Mouse (Mus musculus) cerebellum, adult 9-11 months (tissue): ENCODE measurements around the gene Zfp574.
"Not testable (repeated sequence)": the region's sequence is repeated elsewhere in the genome, so short reads cannot be mapped to it uniquely, and the experiment has no call there.

Source experiments
- DNase-seq: peaks from one replicate; pipeline ENCODE4 v3.0.0; 2022

The Zfp574 gene

DNA sequence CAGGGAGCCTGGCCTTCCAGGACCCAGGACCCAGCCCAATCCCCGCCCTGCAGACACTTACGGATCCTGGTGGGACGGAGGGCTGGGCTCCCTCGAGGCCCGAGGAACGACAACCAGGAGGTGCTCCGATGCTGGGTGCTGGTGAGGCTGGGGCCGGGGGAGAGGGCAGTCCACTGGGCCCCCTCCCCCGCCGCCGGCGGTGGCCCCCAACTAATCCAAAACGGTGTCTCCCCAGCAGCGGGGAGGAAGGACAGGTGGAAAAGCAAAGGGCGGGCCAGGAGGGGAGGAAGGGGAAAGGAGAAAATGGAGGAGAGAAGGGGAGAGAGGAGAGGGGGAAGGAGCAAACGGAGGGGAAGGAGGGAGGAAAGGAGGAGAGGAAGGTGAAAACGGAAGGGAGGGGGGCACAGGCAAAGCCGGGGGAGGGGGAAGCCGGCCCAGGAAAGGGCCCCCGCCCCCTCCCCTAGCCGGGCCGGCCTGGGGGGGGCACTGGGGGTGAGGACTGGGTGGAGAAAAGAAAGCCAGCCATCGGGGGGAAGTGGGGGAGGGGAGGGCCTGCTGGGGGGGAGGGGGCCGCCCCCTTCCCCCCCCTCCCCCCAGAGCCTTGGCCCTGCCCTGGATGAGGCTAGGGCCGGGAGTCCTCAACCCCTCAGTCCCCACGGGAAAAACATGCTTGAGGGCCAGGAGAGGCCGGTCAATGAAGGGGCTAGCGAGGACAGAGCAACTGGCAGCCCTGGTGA lies at the start of gene Zfp574, which contains the start of gene Grik5:
Gene Zfp574, plus strand, starts transcription at position 589 of the 737 bp plus-strand sequence.
Gene Grik5, minus strand, starts transcription at position 368 of the 737 bp plus-strand sequence.
- peak; percentile 68 for DNase-seq

DNA sequence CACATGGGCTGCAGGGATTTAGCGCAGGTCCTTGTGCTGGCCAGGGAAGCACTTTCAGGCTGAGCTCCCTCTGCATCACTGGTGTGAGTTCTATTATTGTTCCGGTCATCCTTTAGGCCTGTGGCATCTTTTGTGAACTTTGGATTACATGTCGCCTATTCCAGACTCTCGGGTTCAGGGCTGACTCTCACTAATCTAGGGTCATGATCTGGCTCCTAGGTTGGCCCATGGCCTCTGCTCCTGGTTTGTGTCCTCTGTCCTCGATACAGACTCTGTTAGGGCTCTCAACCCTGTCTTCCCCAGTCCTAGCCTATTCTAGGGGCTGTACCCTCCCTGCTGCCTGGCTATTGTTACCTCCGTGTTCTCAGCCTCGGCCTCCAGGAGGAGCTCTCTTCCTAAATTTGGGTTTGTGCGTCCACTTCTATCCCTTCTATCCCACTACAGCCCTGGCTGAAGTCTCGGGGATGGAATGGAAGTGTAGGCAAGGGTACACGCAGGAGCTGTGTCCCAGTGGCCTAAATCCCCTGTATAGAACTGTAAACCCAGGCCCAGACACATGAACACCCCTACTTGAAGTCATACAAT lies 46.4 kb upstream of the Zfp574 start:
- no peak for DNase-seq

GRCm38 (mm10) chr7:25026452-25026851 lies 45.9 kb upstream of the Zfp574 start:
- no peak for DNase-seq

DNA sequence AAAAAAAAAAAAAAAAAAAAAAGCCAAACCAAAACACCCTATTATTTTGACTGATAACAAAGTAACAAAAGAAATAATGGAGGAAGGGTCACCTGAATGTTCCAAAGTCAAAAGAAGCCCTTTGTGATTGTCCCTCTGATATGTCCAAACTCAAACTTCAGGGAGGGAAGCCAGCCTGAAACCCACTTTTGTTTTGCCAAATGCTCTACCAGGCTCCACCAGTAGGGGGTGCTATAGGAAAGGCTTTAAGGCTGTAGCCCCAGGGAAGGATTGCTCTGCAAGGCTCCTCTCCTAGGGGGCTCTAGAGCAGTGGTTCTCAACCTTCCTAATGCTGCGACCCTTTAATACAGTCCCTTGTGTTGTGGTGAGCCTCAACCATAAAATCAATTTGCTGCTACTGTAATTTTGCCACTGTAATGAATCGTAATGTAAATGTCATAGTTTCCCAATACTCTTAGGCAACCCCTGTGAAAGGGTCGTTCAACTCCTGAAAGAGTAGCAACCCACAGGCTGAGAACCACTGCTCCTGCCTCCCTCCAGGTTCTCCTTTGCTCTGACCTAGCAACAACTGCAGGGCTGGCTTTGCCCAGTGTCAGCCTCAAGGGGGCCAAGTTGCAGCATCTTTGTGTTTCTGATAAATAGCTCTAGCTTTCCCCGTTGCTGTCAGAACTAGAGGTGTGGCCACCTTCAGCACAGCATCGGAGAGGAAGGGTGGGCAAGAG lies 42.2 kb upstream of the Zfp574 start:
- DNase-seq, result peak; percentile 68

DNA sequence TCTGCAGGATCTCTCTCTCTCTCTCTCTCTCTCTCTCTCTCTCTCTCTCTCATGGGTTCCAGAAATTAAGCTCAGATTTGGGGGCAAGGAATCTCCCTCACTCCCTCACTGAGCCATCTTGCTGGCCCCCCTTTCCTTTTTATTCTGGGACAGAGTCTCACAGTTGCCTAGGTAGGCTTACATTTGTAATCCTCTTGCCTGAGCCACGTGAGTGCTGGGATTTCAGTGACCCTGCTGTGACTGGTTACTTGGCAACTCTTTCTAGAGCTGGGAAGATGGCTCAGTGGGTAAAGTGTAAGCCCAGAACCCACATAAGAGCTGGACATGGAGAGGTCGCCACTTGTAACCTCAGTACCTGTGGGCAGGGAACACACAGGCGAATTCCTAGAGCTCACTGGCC lies 40.8 kb upstream of the Zfp574 start:
- DNase-seq, result no peak

DNA sequence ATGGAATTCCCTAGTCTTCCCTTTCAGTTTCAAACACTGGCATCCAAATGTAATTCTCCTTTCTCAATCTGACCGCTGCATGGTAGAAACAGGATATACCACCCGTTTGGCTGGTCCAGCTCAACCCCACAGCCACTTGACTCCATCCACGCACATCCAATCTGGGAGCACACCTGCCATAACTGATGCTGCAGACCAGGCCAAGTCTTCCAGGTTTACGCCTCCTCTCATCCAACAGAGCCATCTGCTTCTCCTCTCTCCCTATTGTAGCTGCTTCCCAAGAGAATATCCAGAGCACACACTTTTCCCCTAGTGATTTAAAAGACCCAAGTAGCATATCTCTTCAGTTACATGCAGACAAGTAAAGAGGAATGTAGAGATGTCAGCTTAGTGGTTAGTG lies 37.6 kb upstream of the Zfp574 start:
- no peak for DNase-seq

DNA sequence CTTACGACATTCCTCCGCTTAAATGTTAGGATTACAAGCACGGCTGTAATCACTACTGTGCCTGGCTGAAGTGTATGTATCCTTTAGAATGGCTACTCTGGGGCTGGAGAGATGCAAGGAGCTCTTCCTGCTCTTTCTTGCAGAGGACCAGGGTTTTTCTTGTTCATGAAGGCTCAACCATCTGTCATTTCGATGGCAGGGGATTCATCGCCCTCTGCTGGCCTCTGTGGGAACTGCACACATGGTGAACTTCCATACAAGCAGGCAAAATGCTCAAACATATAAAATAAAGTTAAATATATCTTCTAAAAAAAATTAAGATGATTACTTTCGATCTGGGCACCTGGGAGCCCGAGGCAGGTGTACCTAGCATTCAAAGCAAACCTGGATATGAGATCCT lies 36.5 kb upstream of the Zfp574 start:
- DNase-seq, result peak; percentile 79

- DNase-seq, result no peak
Measured at GRCm38 (mm10) chr7:25041921-25042320, 30.4 kb upstream of the Zfp574 start.

- DNase-seq, result not testable (repeated sequence)
Measured at GRCm38 (mm10) chr7:25044599-25044998, 27.8 kb upstream of the Zfp574 start.

DNA sequence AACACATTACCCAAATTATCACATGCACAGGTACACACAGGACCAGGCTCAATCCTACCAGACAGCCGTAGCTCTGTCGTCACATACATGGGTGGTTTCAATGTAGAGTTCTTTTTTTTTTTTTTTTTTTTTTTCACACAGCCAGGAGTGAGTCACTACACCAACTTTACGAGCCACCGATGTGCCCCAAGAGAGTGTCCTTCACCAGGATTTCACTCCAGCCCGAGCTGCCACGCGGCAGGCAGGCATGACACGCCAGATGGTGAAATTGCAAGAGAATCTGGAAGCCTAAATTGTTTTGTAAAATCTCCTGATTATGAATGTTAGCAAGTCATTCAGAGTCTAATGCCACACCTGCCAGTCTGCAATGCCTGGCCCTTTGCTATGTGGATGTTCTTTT lies 25.0 kb upstream of the Zfp574 start:
- no peak for DNase-seq

DNA sequence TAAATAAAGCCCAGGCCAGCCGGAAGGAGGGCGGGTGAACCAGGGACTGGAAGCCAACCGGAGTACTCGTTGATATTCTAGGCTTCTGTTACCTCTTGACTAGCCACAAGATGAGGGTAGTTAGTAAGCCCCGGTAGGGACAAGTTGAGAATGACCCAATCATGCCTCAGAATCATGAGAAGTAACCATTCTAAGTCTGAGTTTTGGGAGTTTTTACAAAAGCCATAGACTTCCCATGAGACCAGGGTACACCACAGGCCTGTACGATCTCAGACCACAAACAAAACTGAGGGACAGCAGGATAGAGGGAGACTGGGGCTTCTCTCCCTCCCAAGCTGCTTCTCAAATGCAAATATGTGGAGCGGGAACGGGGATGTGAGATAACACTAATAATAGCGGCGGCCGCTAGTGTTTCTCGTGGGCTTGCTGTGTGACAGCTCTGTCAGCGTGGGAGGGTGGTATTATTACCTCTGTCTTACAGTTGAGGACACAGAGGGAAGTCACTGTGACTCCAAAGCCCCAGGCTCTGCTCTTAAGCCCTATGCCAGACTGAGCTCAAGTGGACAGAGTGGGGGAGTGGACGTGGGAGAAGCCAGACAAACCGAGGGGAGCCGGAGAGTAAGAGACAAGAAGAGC lies 23.0 kb upstream of the Zfp574 start:
- DNase-seq, result no peak

GRCm38 (mm10) chr7:25052587-25052986 lies 19.8 kb upstream of the Zfp574 start:
- DNase-seq, result no peak

- DNase-seq, result peak; percentile 64
Measured at GRCm38 (mm10) chr7:25056951-25057350, 15.4 kb upstream of the Zfp574 start.

DNA sequence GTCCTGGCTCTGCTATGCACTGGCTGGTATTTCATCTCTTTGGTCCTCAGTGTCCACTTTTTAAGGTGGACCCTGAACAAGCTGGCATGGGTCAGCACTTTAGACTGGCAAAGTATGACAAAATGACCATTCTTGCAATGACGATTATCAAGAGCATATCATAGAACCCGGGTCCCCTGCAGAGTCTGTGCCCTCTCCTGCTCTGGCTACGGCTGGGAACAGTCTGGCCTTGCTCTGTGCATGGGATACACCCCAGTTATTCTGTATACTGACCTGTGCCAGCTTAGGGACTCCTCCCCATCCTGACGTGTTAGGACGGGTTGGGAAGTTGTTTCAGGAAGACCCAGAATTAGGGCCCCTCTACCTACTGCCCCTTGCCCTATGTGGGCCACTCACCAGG lies 14.5 kb upstream of the Zfp574 start:
- DNase-seq, result no peak

- no peak for DNase-seq
Measured at GRCm38 (mm10) chr7:25058394-25058793, 14.0 kb upstream of the Zfp574 start.

DNA sequence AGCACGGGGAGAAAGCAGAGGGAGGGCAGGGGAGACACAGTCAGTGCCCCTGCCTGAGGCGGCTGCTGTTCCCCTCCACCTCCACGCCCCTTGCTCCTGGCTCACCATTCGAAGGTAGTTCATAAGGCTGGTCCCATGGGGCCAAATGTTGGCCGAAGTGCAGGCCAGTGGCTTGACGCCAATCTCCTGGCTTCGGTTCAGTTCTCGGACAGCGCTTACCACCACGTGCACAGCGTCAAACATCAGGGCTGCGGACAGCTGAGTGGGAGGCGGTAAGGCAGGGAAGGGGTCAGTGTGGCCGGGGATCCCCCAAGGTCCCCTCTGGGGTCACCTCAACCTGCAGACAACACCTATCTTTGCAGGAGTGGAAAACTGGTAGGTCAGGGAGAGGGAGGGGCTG lies 13.5 kb upstream of the Zfp574 start:
- DNase-seq, result no peak

GRCm38 (mm10) chr7:25063346-25063745 lies 9.0 kb upstream of the Zfp574 start:
- no peak for DNase-seq

DNA sequence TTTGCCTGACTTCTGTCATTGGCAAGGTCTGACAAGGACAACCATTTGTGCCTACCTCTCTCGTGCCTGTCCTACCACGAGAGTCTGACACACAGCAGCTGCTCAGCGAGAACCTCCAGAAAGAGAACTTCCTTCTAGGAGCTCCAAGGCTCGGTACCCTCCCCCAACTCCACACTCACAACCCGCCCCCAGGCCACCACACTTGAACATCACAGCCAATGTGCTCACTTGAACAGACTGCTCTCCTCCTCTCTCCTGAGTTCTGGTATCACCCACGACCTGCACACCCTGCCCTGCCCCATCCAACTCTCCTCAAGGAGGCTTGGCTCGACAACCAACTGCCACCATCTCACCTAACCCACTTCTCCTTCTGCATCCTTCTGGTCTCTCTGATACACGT lies 8.5 kb upstream of the Zfp574 start:
- no peak for DNase-seq

GRCm38 (mm10) chr7:25067338-25067737 lies 5.0 kb upstream of the Zfp574 start:
- DNase-seq, result no peak

DNA sequence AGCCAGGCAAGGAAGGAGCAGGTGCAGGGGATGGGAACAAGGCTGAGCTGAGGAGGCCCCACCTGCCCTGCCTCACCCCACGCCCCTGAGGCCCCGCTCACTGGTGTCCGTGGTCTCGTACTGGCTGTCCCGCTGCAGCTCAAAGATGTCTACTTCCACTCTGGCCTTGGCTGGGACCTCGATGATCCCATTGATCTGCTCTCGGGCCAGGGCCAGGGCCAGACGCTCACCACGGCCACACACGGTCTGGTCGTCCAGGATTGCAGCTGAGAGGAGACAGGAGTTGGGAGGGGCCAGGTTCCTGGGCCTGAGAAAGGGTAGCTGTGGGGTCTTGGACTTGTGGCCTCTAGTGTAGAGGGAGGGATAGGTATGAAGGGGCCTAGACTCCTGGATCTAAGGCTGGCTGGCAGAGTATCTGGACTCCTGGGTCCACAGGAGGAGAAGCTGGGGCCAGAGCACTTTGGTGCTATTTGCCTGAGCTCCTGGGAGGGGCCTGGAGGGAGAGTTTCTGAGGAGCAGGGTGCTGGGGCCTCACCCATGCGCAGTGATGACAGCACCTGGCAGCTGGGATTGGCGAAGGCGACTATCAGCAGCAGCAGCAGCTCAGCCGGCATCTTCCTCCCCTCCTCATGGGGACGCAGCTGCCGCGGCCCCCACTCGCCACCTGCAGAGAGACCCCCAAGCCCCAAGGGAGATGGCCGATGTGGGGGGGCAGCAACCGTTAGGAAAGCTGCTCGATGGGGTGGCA lies 4.3 kb upstream of the Zfp574 start:
- peak; percentile 36 for DNase-seq

DNA sequence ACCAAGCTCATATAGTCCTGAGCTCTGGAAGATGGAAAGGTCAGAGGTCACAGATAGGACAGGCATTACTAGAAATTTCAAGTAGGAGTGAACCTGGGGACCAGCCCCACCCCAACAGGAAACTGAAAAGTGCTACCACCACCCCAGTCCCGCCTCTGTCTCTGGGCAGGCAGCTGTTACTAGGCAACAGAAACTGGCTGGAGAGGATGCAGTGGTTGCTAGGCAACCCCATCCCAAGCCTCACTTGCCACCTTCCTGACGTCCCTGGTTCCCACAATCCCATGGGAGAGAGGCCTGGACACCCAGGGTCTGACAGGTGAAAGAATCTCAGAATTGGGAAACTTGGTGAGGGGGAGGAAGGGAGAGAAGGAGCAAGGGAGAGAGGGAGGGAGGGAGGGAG lies 3.6 kb upstream of the Zfp574 start:
- peak; percentile 56 for DNase-seq

DNA sequence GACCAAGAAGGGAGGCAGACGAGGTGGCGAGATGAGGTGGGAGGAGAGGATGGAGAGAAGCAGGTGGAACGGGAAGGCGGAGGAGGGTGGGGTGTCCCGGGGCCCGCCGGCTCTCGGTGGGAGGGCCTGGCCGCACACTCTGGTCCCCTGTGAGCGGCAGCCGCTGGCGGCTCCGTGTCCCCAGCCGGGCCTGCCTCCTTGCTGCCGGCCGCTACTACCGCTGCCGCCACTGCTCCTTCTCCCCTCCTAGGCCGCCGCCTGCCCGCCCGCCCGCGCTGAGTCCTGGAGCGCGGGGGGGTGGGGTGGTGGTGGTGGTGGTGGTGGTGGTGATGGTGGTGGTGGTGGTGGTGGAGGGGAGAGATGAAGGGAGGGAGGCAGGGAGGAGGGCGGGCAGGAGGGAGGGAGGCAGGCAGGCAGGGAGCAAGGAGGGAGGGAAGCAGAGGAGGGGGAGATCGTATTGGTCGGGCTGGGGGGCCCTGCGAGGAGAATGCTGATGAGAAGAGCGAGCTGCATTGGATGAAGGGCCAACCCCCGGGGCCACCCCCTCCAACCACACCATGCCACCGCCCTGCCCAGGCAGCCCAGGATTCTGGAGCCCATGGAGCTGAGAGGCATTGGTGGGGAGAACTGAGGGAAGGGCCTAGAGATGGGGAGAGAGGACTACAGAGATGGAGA lies 486 bp downstream of the Zfp574 start:
- peak; percentile 79 for DNase-seq
